Mouse (Mus musculus): Measurements from ENCODE around the gene Vps13c. TPM values are rescaled to one million over a fixed set of nuclear protein-coding genes. Genes with fewer than 3 reads are reported as not detected.

The Vps13c gene
- polyA plus RNA-seq (2016; fragmentation: Nextera tagmentation; extraction: Ambion mirVana) = 4.0 and 4.8 TPM in 2 replicates

DNA sequence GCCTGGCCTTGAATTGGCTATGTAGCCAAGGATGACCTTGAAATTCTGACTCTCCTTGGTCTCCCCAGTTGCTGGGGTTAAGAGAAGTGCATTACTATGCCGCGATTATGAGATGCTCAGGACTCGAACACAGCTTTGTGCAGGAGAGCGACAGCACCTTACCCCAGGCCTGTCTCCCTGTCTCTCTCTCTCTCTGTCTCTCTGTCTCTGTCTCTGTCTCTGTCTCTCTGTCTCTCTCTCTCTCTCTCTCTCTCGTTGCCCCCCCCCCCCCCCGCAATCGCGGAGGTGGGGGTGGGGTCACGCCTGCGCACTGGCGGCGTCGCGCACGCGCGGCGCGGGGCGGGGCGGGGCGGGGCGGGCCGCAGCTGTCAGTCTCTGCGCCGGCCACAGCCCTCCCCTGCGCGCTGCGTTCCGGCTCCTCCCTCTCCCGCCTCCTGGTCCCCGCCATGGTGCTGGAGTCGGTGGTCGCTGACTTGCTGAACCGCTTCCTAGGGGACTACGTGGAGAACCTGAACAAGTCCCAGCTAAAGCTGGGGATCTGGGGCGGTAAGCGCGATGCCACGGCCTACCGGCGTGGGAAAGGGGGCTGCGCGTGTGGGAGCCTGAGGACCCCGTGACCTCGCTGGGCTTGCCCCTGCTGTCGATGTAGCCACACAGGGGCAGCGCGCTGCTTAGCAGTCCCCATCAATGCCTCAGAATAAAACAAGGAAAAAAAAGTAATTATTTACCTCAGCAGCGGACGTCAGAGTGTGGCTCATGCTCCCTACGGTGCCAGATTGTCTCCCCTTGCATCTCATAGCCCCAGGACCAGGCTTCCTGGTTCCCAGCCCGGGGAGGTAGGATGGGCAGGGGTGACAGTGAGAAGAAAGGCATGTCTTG is at the start of gene Vps13c:
Gene Vps13c (plus strand): TSS at position 416 of the 879 bp plus-strand sequence.
- H3K27me3 ChIP-seq = no peaks in the 10 kb centered on the region
- peak within 1 kb of the TSS; percentile 73 for H3K4me2 ChIP-seq (replicated peaks)
- peak within 1 kb of the TSS; percentile 71 for H3K9ac ChIP-seq
- H3K4me3 ChIP-seq = peak within 1 kb of the TSS; percentile 79
- no peaks in the 10 kb centered on the region for H3K9me3 ChIP-seq
- no peaks in the 10 kb centered on the region for H3K36me3 ChIP-seq
- peak within 1 kb of the TSS; percentile 60; the same call in 1 of the 2 replicates for H3K27ac ChIP-seq
- peak; percentile 97 for ATAC-seq (ENCODE audit: insufficient number of reproducible peaks, insufficient read depth, low FRiP score, low TSS enrichment)
- 1% methylated on average over 27 of the region's 53 CpGs for WGBS
- H3K4me1 ChIP-seq = no peaks in the 10 kb centered on the region

DNA sequence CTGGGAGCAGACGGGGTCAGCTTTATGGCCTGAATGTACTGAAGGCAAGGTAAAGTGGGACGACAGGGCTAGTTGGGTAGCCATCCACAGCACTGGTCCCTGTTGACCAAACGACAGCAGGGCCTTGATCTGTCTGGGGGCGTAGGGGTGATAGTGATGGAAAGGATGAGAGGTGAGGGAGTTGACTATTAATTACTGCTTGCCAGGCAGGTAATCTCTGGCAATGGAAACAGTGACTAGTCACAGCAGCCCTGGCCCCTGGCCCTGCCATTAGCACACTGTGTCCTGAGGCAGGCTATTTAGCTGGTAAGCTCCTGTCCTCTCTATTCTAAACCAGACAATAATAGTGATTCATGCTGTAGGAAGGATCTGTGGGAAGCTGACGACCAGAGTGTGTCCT is 47.8 kb upstream of the Vps13c start:
- Histone ChIP-seq H3K4me1 (peaks cover 9% of the 10 kb centered on the region), H3K9ac (no peak overlapping the region), H3K9me3 (no peaks in the 10 kb centered on the region), H3K27me3 (no peaks in the 10 kb centered on the region; the same call in 1 of the 2 replicates), H3K4me3 (no peak overlapping the region), H3K27ac (no peak overlapping the region), H3K4me2 (replicated peaks) (no peak overlapping the region), H3K36me3 (no peaks in the 10 kb centered on the region)
- WGBS = 72% methylated on average over 5 of the region's 5 CpGs
- no peak for ATAC-seq (ENCODE audit: insufficient number of reproducible peaks, insufficient read depth, low FRiP score, low TSS enrichment)

DNA sequence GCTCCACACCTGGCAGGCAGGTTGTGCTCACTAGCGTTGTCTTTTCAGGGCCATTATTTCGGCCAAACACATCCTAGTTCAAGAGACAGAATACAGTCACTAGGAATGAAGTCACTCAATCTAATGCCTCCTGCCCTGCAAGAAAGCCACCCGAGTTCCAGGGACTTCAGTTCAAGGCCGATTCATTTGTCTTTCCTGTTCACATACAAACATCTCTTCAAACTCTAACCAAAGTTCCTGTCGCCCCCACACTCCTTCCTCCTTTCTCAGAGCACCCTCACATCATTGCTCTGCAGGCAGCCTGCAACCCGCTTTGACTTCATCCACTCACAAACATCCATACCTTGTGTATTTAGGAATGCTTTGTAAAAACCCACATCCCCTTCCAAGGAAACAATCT is 46.7 kb upstream of the Vps13c start:
- no peaks in the 10 kb centered on the region for H3K36me3 ChIP-seq
- 72% methylated on average over 6 of the region's 6 CpGs for WGBS

DNA sequence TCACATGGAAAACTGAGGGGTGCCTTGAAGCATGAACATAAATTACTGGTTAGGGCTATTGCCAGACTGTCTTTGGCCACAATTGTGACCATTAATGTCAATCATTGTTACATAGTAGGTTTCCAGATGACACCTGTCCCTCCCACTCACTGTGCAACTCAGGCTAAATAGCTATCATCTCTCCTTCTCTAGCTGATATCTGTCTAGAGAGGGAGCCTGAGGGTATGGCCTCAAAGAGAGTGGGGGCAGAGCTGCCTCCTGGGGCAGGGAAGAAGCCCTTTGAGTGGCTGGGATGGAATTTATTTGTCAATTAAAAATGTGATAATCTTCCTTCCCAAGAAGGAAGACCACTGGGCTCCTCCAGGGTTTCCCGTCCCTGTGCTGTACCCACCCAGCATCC is 46.0 kb upstream of the Vps13c start:
- H3K9ac ChIP-seq = no peak overlapping the region
- H3K36me3 ChIP-seq = no peaks in the 10 kb centered on the region
- no peak overlapping the region for H3K4me3 ChIP-seq
- no peaks in the 10 kb centered on the region; the same call in 1 of the 2 replicates for H3K27me3 ChIP-seq
- WGBS = 33% methylated on average over 1 of the region's 1 CpGs
- H3K27ac ChIP-seq = no peak overlapping the region
- no peaks in the 10 kb centered on the region for H3K9me3 ChIP-seq
- no peak for ATAC-seq (ENCODE audit: insufficient number of reproducible peaks, insufficient read depth, low FRiP score, low TSS enrichment)
- no peak overlapping the region for H3K4me2 ChIP-seq (replicated peaks)
- H3K4me1 ChIP-seq = peaks cover 9% of the 10 kb centered on the region

More for the DNA sequence above, 46.7 kb upstream of the Vps13c start:
- H3K4me3 ChIP-seq = no peak overlapping the region
- peaks cover 9% of the 10 kb centered on the region for H3K4me1 ChIP-seq
- H3K4me2 ChIP-seq (replicated peaks) = no peak overlapping the region
- no peaks in the 10 kb centered on the region for H3K9me3 ChIP-seq
- H3K27me3 ChIP-seq = no peaks in the 10 kb centered on the region; the same call in 1 of the 2 replicates
- H3K9ac ChIP-seq = no peak overlapping the region
- ATAC-seq (ENCODE audit: insufficient number of reproducible peaks, insufficient read depth, low FRiP score, low TSS enrichment) = no peak
- H3K27ac ChIP-seq = no peak overlapping the region

DNA sequence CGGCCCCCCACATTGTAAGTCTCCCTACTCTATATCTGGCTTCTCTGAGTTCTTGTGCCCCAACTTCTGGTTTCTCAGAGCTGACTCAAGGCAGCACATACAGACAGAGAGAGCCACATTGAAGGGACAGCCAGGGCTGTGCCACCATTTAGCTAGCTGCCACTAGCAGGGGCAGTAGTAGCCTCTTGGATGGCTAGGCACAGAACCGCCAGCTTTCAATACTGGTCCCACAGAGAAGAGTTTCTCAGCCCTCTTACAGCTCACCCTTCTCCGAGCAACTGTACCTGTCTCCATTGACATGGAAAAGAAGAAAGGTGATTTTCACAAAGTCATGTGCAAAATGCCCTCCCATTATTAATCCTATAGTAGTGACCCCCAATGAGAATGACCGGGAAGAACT is 45.5 kb upstream of the Vps13c start:
- Histone ChIP-seq H3K9ac (no peak overlapping the region), H3K27me3 (no peaks in the 10 kb centered on the region; the same call in 1 of the 2 replicates), H3K36me3 (no peaks in the 10 kb centered on the region), H3K4me2 (replicated peaks) (no peak overlapping the region), H3K4me3 (no peak overlapping the region), H3K4me1 (peaks cover 9% of the 10 kb centered on the region), H3K27ac (no peak overlapping the region), H3K9me3 (no peaks in the 10 kb centered on the region)
- no peak for ATAC-seq (ENCODE audit: insufficient number of reproducible peaks, insufficient read depth, low FRiP score, low TSS enrichment)
- 85% methylated on average over 4 of the region's 4 CpGs for WGBS

DNA sequence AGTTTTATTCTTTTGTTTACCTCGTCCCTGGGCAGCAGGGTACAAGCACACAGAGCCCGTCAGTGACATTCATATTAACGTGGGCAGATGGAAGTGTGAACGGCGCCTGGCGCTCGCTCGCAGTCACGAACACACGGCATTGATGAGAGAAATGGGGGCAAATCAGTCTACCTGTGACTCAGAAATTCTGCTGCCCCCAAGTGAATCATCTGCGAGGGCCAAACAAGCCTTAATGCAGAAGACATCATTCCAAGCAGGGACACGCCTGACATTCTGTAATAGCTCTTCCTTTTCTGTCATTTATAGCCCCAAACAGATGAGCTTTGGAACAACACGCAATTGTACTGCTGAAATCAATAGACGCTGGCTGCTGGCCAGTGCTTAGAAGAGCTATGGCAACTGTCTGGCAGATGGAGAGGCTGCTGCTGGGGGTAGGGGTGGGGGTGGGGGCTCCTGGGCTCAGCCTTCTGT is 45.0 kb upstream of the Vps13c start:
- Histone ChIP-seq H3K9me3 (no peaks in the 10 kb centered on the region), H3K4me2 (replicated peaks) (no peak overlapping the region), H3K4me3 (no peak overlapping the region), H3K27ac (0 out of 2 replicates have a peak overlapping the region, but pooled peaks have one; percentile 13), H3K27me3 (no peaks in the 10 kb centered on the region; the same call in 1 of the 2 replicates), H3K4me1 (peaks cover 9% of the 10 kb centered on the region), H3K36me3 (no peaks in the 10 kb centered on the region), H3K9ac (no peak overlapping the region)
- WGBS = 71% methylated on average over 14 of the region's 14 CpGs
- ATAC-seq (ENCODE audit: insufficient number of reproducible peaks, insufficient read depth, low FRiP score, low TSS enrichment) = no peak

DNA sequence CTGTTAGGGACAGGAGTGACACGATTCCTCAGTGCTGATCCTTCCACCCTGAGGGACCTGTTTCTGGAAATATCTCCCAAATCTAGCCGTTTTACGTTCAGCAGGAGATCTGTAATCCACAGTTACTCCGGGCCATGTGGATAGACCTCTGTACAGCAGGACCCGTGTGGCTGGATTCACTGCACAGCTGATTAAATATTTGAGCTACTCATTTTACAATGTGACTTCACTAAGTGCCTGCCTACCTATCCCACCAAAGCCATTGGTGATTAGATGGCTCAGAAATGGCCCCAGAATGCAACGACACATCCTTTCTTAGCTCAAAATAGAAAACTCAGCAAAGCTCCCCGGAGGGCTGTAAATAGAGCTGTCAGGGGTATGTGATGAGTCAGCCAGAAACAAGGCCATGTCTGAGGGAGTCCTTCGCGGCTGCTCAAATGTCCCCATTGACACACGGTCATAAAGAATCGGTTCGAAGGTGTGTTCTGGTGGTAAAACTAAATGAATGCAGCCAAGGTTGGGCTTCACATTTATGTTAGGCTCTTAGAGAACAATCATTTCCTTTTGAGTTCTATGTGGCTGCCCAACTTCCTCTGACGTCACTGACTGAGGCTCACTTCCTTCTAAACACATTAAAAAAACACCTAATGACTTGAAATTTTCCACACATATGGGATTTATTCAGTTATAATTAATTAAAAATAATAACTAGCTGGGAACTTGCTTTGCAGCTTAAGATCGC is 40.9 kb upstream of the Vps13c start:
- no peak overlapping the region for H3K4me2 ChIP-seq (replicated peaks)
- ATAC-seq (ENCODE audit: insufficient number of reproducible peaks, insufficient read depth, low FRiP score, low TSS enrichment) = no peak
- no peaks in the 10 kb centered on the region for H3K9me3 ChIP-seq
- WGBS = 64% methylated on average over 14 of the region's 14 CpGs
- H3K27ac ChIP-seq = no peak overlapping the region
- H3K36me3 ChIP-seq = no peaks in the 10 kb centered on the region
- no peak overlapping the region for H3K4me3 ChIP-seq
- H3K27me3 ChIP-seq = no peaks in the 10 kb centered on the region
- peaks cover 9% of the 10 kb centered on the region for H3K4me1 ChIP-seq
- H3K9ac ChIP-seq = no peak overlapping the region

DNA sequence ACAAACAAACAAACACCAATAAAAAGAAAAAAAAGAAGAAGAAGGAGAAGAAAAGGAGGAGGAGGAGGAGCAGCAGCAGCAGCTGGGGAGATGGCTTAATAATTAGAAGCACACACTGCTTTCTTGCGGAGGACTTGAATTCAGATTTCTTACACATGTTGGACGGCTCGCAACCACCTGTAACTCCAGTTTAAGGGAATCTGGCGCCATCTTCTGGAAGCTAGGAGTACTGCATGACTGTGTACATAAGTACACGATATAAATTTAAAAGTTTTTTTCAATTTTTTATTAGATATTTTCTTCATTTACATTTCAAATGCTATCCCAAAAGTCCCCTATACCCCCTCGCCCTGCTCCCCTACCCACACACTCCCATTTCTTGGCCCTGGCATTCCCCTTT is 38.0 kb upstream of the Vps13c start:
- Histone ChIP-seq H3K36me3 (no peaks in the 10 kb centered on the region), H3K9ac (no peak overlapping the region), H3K4me3 (no peak overlapping the region), H3K4me2 (replicated peaks) (no peak overlapping the region), H3K4me1 (no peaks in the 10 kb centered on the region), H3K27me3 (no peaks in the 10 kb centered on the region), H3K27ac (no peak overlapping the region), H3K9me3 (no peaks in the 10 kb centered on the region)
- ATAC-seq (ENCODE audit: insufficient number of reproducible peaks, insufficient read depth, low FRiP score, low TSS enrichment) = no peak
- 26% methylated on average over 6 of the region's 6 CpGs for WGBS

DNA sequence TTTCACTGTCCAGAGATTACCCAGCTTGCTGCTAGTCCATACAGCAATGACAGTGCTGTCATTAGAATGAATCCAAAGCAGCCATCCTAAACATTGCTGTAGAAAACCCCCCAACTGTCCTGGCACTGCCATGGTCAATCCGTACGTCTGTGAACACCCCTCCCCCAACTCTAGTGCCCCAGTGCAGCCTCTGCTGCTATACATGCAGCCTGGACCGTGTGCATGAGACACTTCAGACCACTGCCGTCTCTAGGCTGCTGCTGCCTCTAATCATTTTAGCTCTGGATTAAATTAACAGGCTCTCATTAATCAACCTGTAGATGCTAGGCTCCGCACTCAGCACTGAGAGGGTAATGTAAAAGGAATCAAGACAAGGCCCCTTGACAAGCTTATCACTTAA is 33.2 kb upstream of the Vps13c start:
- Histone ChIP-seq H3K9ac (no peak overlapping the region), H3K27ac (no peak overlapping the region), H3K4me1 (no peaks in the 10 kb centered on the region), H3K4me3 (no peak overlapping the region), H3K9me3 (no peaks in the 10 kb centered on the region), H3K36me3 (no peaks in the 10 kb centered on the region), H3K27me3 (no peaks in the 10 kb centered on the region), H3K4me2 (replicated peaks) (no peak overlapping the region)
- ATAC-seq (ENCODE audit: insufficient number of reproducible peaks, insufficient read depth, low FRiP score, low TSS enrichment) = no peak
- 64% methylated on average over 5 of the region's 5 CpGs for WGBS

DNA sequence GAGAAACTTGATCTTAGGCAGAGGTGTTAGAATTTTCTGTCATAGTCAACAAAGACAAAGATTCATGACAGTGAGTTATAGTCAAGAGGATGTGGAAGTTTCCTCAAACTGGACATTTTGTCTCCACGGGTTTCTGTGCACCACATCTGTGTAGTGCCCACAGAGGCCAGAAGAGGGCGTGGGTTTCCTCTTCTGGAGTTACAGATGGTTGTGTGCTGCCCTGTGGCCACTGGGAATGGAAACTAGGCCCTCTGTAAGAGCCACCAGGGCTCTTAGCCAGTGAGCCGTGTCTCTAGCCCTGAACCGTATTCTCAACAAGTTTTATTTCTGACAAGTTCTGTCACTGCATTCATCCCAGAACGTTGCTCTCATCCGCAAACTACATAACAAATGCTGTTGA is 29.7 kb upstream of the Vps13c start:
- no peaks in the 10 kb centered on the region for H3K27me3 ChIP-seq
- no peak overlapping the region for H3K9ac ChIP-seq
- no peaks in the 10 kb centered on the region for H3K36me3 ChIP-seq
- WGBS = 55% methylated on average over 6 of the region's 6 CpGs
- no peaks in the 10 kb centered on the region for H3K9me3 ChIP-seq
- no peak for ATAC-seq (ENCODE audit: insufficient number of reproducible peaks, insufficient read depth, low FRiP score, low TSS enrichment)
- H3K4me2 ChIP-seq (replicated peaks) = no peak overlapping the region
- no peak overlapping the region for H3K27ac ChIP-seq
- H3K4me3 ChIP-seq = no peak overlapping the region
- peaks cover 15% of the 10 kb centered on the region for H3K4me1 ChIP-seq

DNA sequence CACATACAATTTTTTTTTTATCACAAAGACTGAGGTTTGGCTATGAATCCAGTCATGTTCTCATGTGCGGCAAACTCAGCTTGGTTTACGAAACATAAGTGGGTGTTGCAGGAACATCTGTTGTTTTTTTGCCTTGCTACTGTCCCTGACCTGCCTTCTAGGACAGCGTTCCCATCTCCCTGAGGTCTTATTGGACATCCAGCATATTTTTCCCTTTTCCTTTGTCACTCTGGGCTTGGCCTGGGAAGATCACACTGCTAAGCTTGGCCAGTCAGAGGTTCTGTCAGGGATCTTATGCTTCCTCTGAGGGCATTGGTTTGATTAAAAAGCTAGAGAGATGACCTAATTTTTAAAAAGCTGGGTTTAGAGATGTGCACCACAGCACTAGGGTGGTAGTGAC is 29.1 kb upstream of the Vps13c start:
- no peak overlapping the region for H3K4me3 ChIP-seq
- H3K27me3 ChIP-seq = no peaks in the 10 kb centered on the region
- peaks cover 15% of the 10 kb centered on the region for H3K4me1 ChIP-seq
- no peak for ATAC-seq (ENCODE audit: insufficient number of reproducible peaks, insufficient read depth, low FRiP score, low TSS enrichment)
- no peak overlapping the region for H3K4me2 ChIP-seq (replicated peaks)
- H3K27ac ChIP-seq = no peak overlapping the region
- no peaks in the 10 kb centered on the region for H3K36me3 ChIP-seq
- no peak overlapping the region for H3K9ac ChIP-seq
- 85% methylated on average over 3 of the region's 3 CpGs for WGBS
- no peaks in the 10 kb centered on the region for H3K9me3 ChIP-seq
